Mouse (Mus musculus) liver, embryonic 15.5 days (tissue): ENCODE data around the gene Znrf3. TPM values are rescaled to one million over a fixed set of nuclear protein-coding genes. Genes with fewer than 3 reads are reported as not detected.

Source experiments
- ATAC-seq: fragments of 200-750 bp; cut with Nextera tagmentation; 2 replicates; pipeline ENCODE4 v1.8.0; 2017; ENCODE audit warnings: moderate number of reproducible peaks, mild to moderate bottlenecking, moderate library complexity; ENCODE audit not compliant: insufficient read depth
- H3K27ac ChIP-seq: fragments of 300-500 bp; sonication (generic); replicated peaks from 2 replicates; pipeline ENCODE4 v1.5.1; 2015; ENCODE audit warnings: mild to moderate bottlenecking, inconsistent platforms
- H3K27me3 ChIP-seq: fragments of 300-500 bp; sonication (generic); 2 replicates; pipeline ENCODE4 v1.6.1; 2015; ENCODE audit warnings: mild to moderate bottlenecking, inconsistent platforms
- H3K36me3 ChIP-seq: fragments of 300-500 bp; sonication (generic); replicated peaks from 2 replicates; pipeline ENCODE4 v1.6.1; 2015; ENCODE audit warnings: moderate library complexity, mild to moderate bottlenecking, inconsistent platforms
- H3K4me1 ChIP-seq: fragments of 300-500 bp; sonication (generic); replicated peaks from 2 replicates; pipeline ENCODE4 v1.6.1; 2015; ENCODE audit warnings: inconsistent platforms
- H3K4me2 ChIP-seq: fragments of 300-500 bp; sonication (generic); 2 replicates; pipeline ENCODE4 v1.6.1; 2015; ENCODE audit warnings: moderate library complexity, mild to moderate bottlenecking, inconsistent platforms
- H3K4me3 ChIP-seq: fragments of 300-500 bp; sonication (generic); replicated peaks from 2 replicates; pipeline ENCODE4 v1.5.1; 2015; ENCODE audit warnings: mild to moderate bottlenecking, inconsistent platforms
- H3K9ac ChIP-seq: fragments of 300-500 bp; sonication (generic); 2 replicates; pipeline ENCODE4 v1.6.1; 2015; ENCODE audit warnings: moderate library complexity, mild to moderate bottlenecking, inconsistent platforms
- H3K9me3 ChIP-seq: fragments of 300-500 bp; sonication (generic); replicated peaks from 2 replicates; pipeline ENCODE4 v1.6.1; 2016; ENCODE audit warnings: inconsistent platforms
- WGBS: fragments of 180-500 bp; shearing (Covaris S2); methylation state at CpG from one replicate; pipeline ENCODE4 v1.1.7; 2015; ENCODE audit warnings: mixed read lengths; ENCODE audit not compliant: insufficient replicate concordance; 5-methylcytosine and 5-hydroxymethylcytosine counted together
- polyA plus RNA-seq: library from polyadenylated mRNA; unstranded; fragments of >200 nt; fragmentation: Nextera tagmentation; extraction: Ambion mirVana; gene quantifications from 2 replicates; pipeline ENCODE4 v1.2.1, GENCODE M21; 2015

Gene Znrf3
- polyA plus RNA-seq, 1 experiment from 2014 or later: 2.8 TPM

- no peak overlapping the region for H3K4me2 ChIP-seq
- H3K27ac ChIP-seq: no peak overlapping the region
- no peaks in the 10 kb centered on the region for H3K36me3 ChIP-seq
- H3K4me3 ChIP-seq: no peak overlapping the region
- H3K9me3 ChIP-seq: no peaks in the 10 kb centered on the region
- no peaks in the 10 kb centered on the region for H3K4me1 ChIP-seq
- H3K9ac ChIP-seq: no peak overlapping the region
- WGBS: 68% methylated on average over 4 of the region's 4 CpGs
- H3K27me3 ChIP-seq: no peaks in the 10 kb centered on the region
- no peak for ATAC-seq
Observed at GRCm38 (mm10) chr11:5343748-5344147, 100.9 kb downstream of the Znrf3 start.

- no peak for ATAC-seq
- no peak overlapping the region for H3K27ac ChIP-seq
- H3K4me3 ChIP-seq: no peak overlapping the region
- no peak overlapping the region for H3K9ac ChIP-seq
- H3K27me3 ChIP-seq: no peaks in the 10 kb centered on the region
- no peaks in the 10 kb centered on the region for H3K9me3 ChIP-seq
- no peak overlapping the region for H3K4me2 ChIP-seq
- H3K36me3 ChIP-seq: no peaks in the 10 kb centered on the region
- 76% methylated on average over 1 of the region's 1 CpGs for WGBS
- no peaks in the 10 kb centered on the region for H3K4me1 ChIP-seq
Observed at GRCm38 (mm10) chr11:5339732-5340131, 104.9 kb downstream of the Znrf3 start.

- H3K9me3 ChIP-seq: no peaks in the 10 kb centered on the region
- H3K9ac ChIP-seq: no peak overlapping the region
- no peak overlapping the region for H3K4me2 ChIP-seq
- 76% methylated on average over 7 of the region's 7 CpGs for WGBS
- no peak overlapping the region for H3K4me3 ChIP-seq
- no peaks in the 10 kb centered on the region for H3K36me3 ChIP-seq
- no peaks in the 10 kb centered on the region for H3K27me3 ChIP-seq
- H3K4me1 ChIP-seq: no peaks in the 10 kb centered on the region
- no peak overlapping the region for H3K27ac ChIP-seq
- no peak for ATAC-seq
Observed at GRCm38 (mm10) chr11:5336852-5337251, 107.8 kb downstream of the Znrf3 start.

GRCm38 (mm10) chr11:5336269-5336668, 108.4 kb downstream of the Znrf3 start:
- Histone ChIP-seq H3K27ac (no peak overlapping the region), H3K4me1 (no peaks in the 10 kb centered on the region), H3K4me3 (no peak overlapping the region), H3K36me3 (no peaks in the 10 kb centered on the region), H3K4me2 (no peak overlapping the region), H3K9me3 (no peaks in the 10 kb centered on the region), H3K9ac (no peak overlapping the region), H3K27me3 (no peaks in the 10 kb centered on the region)
- ATAC-seq: no peak

- 71% methylated on average over 4 of the region's 4 CpGs for WGBS
- no peak for ATAC-seq
- no peaks in the 10 kb centered on the region for H3K36me3 ChIP-seq
- no peaks in the 10 kb centered on the region for H3K27me3 ChIP-seq
- H3K4me1 ChIP-seq: no peaks in the 10 kb centered on the region
- no peak overlapping the region for H3K9ac ChIP-seq
- H3K27ac ChIP-seq: no peak overlapping the region
- no peak overlapping the region for H3K4me3 ChIP-seq
- no peak overlapping the region for H3K4me2 ChIP-seq
- H3K9me3 ChIP-seq: no peaks in the 10 kb centered on the region
Observed at GRCm38 (mm10) chr11:5330851-5331250, 113.8 kb downstream of the Znrf3 start.

GRCm38 (mm10) chr11:5327693-5328092, 117.0 kb downstream of the Znrf3 start:
- Histone ChIP-seq H3K4me1 (no peaks in the 10 kb centered on the region), H3K9me3 (no peaks in the 10 kb centered on the region), H3K27me3 (no peaks in the 10 kb centered on the region), H3K4me3 (no peak overlapping the region), H3K9ac (no peak overlapping the region), H3K27ac (no peak overlapping the region), H3K4me2 (no peak overlapping the region), H3K36me3 (no peaks in the 10 kb centered on the region)
- 67% methylated on average over 1 of the region's 1 CpGs for WGBS
- no peak for ATAC-seq

- Histone ChIP-seq H3K9ac (no peak overlapping the region), H3K4me2 (no peak overlapping the region), H3K27me3 (no peaks in the 10 kb centered on the region), H3K27ac (no peak overlapping the region), H3K4me1 (no peaks in the 10 kb centered on the region), H3K36me3 (no peaks in the 10 kb centered on the region), H3K9me3 (no peaks in the 10 kb centered on the region), H3K4me3 (no peak overlapping the region)
- 67% methylated on average over 3 of the region's 3 CpGs for WGBS
- no peak for ATAC-seq
Observed at GRCm38 (mm10) chr11:5326252-5326651, 118.4 kb downstream of the Znrf3 start.

- no peaks in the 10 kb centered on the region for H3K4me1 ChIP-seq
- 67% methylated on average over 6 of the region's 6 CpGs for WGBS
Observed at GRCm38 (mm10) chr11:5325217-5325616, 119.4 kb downstream of the Znrf3 start.

GRCm38 (mm10) chr11:5324296-5324695, 120.4 kb downstream of the Znrf3 start:
- Histone ChIP-seq H3K4me1 (no peaks in the 10 kb centered on the region), H3K27ac (no peak overlapping the region), H3K27me3 (no peaks in the 10 kb centered on the region), H3K4me3 (no peak overlapping the region), H3K4me2 (no peak overlapping the region), H3K9me3 (no peaks in the 10 kb centered on the region), H3K9ac (no peak overlapping the region), H3K36me3 (no peaks in the 10 kb centered on the region)
- no peak for ATAC-seq
- WGBS: 76% methylated on average over 2 of the region's 2 CpGs

More at GRCm38 (mm10) chr11:5325217-5325616, 119.4 kb downstream of the Znrf3 start:
- Histone ChIP-seq H3K36me3 (no peaks in the 10 kb centered on the region), H3K9ac (no peak overlapping the region), H3K4me3 (no peak overlapping the region), H3K4me2 (no peak overlapping the region), H3K9me3 (no peaks in the 10 kb centered on the region), H3K27ac (no peak overlapping the region), H3K27me3 (no peaks in the 10 kb centered on the region)
- ATAC-seq: no peak

- Histone ChIP-seq H3K4me2 (no peak overlapping the region), H3K4me1 (no peaks in the 10 kb centered on the region)
- WGBS: 49% methylated on average over 1 of the region's 1 CpGs
Observed at GRCm38 (mm10) chr11:5321687-5322086, 123.0 kb downstream of the Znrf3 start.

GRCm38 (mm10) chr11:5318976-5319375, 125.7 kb downstream of the Znrf3 start:
- no peak for ATAC-seq
- Histone ChIP-seq H3K36me3 (no peaks in the 10 kb centered on the region), H3K4me1 (no peaks in the 10 kb centered on the region), H3K9me3 (no peaks in the 10 kb centered on the region), H3K27ac (no peak overlapping the region), H3K4me2 (no peak overlapping the region), H3K4me3 (no peak overlapping the region), H3K27me3 (no peaks in the 10 kb centered on the region), H3K9ac (no peak overlapping the region)
- WGBS: 51% methylated on average over 2 of the region's 2 CpGs

More at GRCm38 (mm10) chr11:5321687-5322086, 123.0 kb downstream of the Znrf3 start:
- no peak for ATAC-seq
- no peaks in the 10 kb centered on the region for H3K27me3 ChIP-seq
- H3K9me3 ChIP-seq: no peaks in the 10 kb centered on the region
- no peak overlapping the region for H3K4me3 ChIP-seq
- H3K9ac ChIP-seq: no peak overlapping the region
- H3K27ac ChIP-seq: no peak overlapping the region
- no peaks in the 10 kb centered on the region for H3K36me3 ChIP-seq

- Histone ChIP-seq H3K27me3 (no peaks in the 10 kb centered on the region), H3K4me2 (no peak overlapping the region), H3K4me1 (no peaks in the 10 kb centered on the region), H3K36me3 (no peaks in the 10 kb centered on the region), H3K9me3 (no peaks in the 10 kb centered on the region), H3K9ac (no peak overlapping the region), H3K27ac (no peak overlapping the region), H3K4me3 (no peak overlapping the region)
- 55% methylated on average over 8 of the region's 8 CpGs for WGBS
- no peak for ATAC-seq
Observed at GRCm38 (mm10) chr11:5318035-5318775, 126.4 kb downstream of the Znrf3 start.
